Mouse (Mus musculus) testis, adult 2 months (tissue): ENCODE results near the gene Esrrg. TPM values are rescaled to one million over a fixed set of nuclear protein-coding genes. Genes with fewer than 3 reads are reported as not detected.

Source experiments
- H3K27ac ChIP-seq: fragments of 200-500 bp; 2 replicates; pipeline ENCODE4 v1.5.1; 2012; ENCODE audit warnings: low read depth, low read length; ENCODE audit not compliant: control insufficient read depth, insufficient read depth
- H3K27me3 ChIP-seq: fragments of 200-500 bp; 2 replicates; pipeline ENCODE4 v1.6.1; 2012; ENCODE audit warnings: mild to moderate bottlenecking, low read length, moderate library complexity; ENCODE audit not compliant: control insufficient read depth, insufficient read depth
- H3K36me3 ChIP-seq: fragments of 200-500 bp; 2 replicates; pipeline ENCODE4 v1.6.1; 2012; ENCODE audit warnings: mild to moderate bottlenecking, low read length; ENCODE audit not compliant: control insufficient read depth, insufficient read depth
- H3K4me1 ChIP-seq: fragments of 200-500 bp; 2 replicates; pipeline ENCODE4 v1.6.1; 2012; ENCODE audit warnings: low read length; ENCODE audit not compliant: control insufficient read depth, insufficient read depth
- H3K4me3 ChIP-seq: fragments of 200-500 bp; 2 replicates; pipeline ENCODE4 v1.5.1; 2012; ENCODE audit warnings: low read depth, mild to moderate bottlenecking, low read length, moderate library complexity, mixed read lengths; ENCODE audit not compliant: control insufficient read depth
- CTCF ChIP-seq: fragments of 200-500 bp; IDR thresholded peaks from 2 replicates; pipeline ENCODE4 v1.5.1; 2012; ENCODE audit warnings: low read depth, mild to moderate bottlenecking, inconsistent platforms, low read length, moderate library complexity; ENCODE audit not compliant: control insufficient read depth, insufficient read depth, insufficient replicate concordance
- POLR2A ChIP-seq: fragments of 200-500 bp; IDR thresholded peaks from 2 replicates; pipeline ENCODE4 v1.6.1; 2012; ENCODE audit warnings: low read depth, mild to moderate bottlenecking, inconsistent platforms, low read length, moderate library complexity; ENCODE audit not compliant: control insufficient read depth
- polyA plus RNA-seq: library from polyadenylated mRNA; depleted of rRNA; stranded (reverse); fragments of >200 nt; gene quantifications from 2 replicates; pipeline ENCODE4 v1.2.3, GENCODE M21; 2012

The Esrrg gene
- polyA plus RNA-seq, 1 experiment = 0.28 TPM

- TF ChIP-seq POLR2A = no peak
- no peak for TF ChIP-seq CTCF
- H3K27me3 ChIP-seq = no peaks in the 10 kb centered on the region
Measured at GRCm38 (mm10) chr1:187758546-187758945, 150.0 kb downstream of the Esrrg start.

GRCm38 (mm10) chr1:187759536-187759935 is 150.9 kb downstream of the Esrrg start:
- Histone ChIP-seq H3K36me3 (no peaks in the 10 kb centered on the region), H3K27me3 (no peaks in the 10 kb centered on the region), H3K27ac (no peak overlapping the region), H3K4me3 (no peak overlapping the region), H3K4me1 (no peaks in the 10 kb centered on the region; the same call in 1 of the 2 replicates)
- TF ChIP-seq CTCF (no peak), POLR2A (no peak)

More at GRCm38 (mm10) chr1:187758546-187758945, 150.0 kb downstream of the Esrrg start:
- H3K4me3 ChIP-seq = no peak overlapping the region
- no peak overlapping the region for H3K27ac ChIP-seq
- H3K36me3 ChIP-seq = no peaks in the 10 kb centered on the region
- no peaks in the 10 kb centered on the region; the same call in 1 of the 2 replicates for H3K4me1 ChIP-seq

GRCm38 (mm10) chr1:187762641-187763450 is 154.3 kb downstream of the Esrrg start:
- TF ChIP-seq CTCF = no peak
- no peak for TF ChIP-seq POLR2A
- Histone ChIP-seq H3K4me1 (no peaks in the 10 kb centered on the region; the same call in 1 of the 2 replicates), H3K27ac (0 out of 2 replicates have a peak overlapping the region, but pooled peaks have one; percentile 29), H3K4me3 (no peak overlapping the region), H3K27me3 (no peaks in the 10 kb centered on the region), H3K36me3 (no peaks in the 10 kb centered on the region)

- no peak overlapping the region for H3K4me3 ChIP-seq
- no peak overlapping the region for H3K27ac ChIP-seq
- no peaks in the 10 kb centered on the region for H3K36me3 ChIP-seq
- H3K4me1 ChIP-seq = no peaks in the 10 kb centered on the region; the same call in 1 of the 2 replicates
- TF ChIP-seq CTCF = no peak
- no peak for TF ChIP-seq POLR2A
- no peaks in the 10 kb centered on the region for H3K27me3 ChIP-seq
Measured at GRCm38 (mm10) chr1:187763451-187763755, 154.8 kb downstream of the Esrrg start.

GRCm38 (mm10) chr1:187763821-187764220 is 155.2 kb downstream of the Esrrg start:
- Histone ChIP-seq H3K4me3 (no peak overlapping the region), H3K4me1 (no peaks in the 10 kb centered on the region; the same call in 1 of the 2 replicates), H3K36me3 (no peaks in the 10 kb centered on the region), H3K27ac (no peak overlapping the region), H3K27me3 (no peaks in the 10 kb centered on the region)
- TF ChIP-seq CTCF (no peak), POLR2A (no peak)

- TF ChIP-seq CTCF (no peak), POLR2A (no peak)
- H3K36me3 ChIP-seq = no peaks in the 10 kb centered on the region
- H3K4me1 ChIP-seq = no peaks in the 10 kb centered on the region; the same call in 1 of the 2 replicates
- H3K27ac ChIP-seq = no peak overlapping the region
- no peak overlapping the region for H3K4me3 ChIP-seq
- no peaks in the 10 kb centered on the region for H3K27me3 ChIP-seq
Measured at GRCm38 (mm10) chr1:187765577-187765976, 157.0 kb downstream of the Esrrg start.

GRCm38 (mm10) chr1:187767355-187767754 is 158.8 kb downstream of the Esrrg start:
- Histone ChIP-seq H3K4me3 (no peak overlapping the region), H3K27me3 (no peaks in the 10 kb centered on the region), H3K36me3 (no peaks in the 10 kb centered on the region), H3K27ac (no peak overlapping the region), H3K4me1 (no peaks in the 10 kb centered on the region; the same call in 1 of the 2 replicates)
- TF ChIP-seq POLR2A = no peak
- TF ChIP-seq CTCF = no peak
